Mouse (Mus musculus): Measurements from ENCODE around the gene Emc10. TPM values are rescaled to one million over a fixed set of nuclear protein-coding genes. Genes with fewer than 3 reads are reported as not detected.

Gene Emc10
- polyA plus RNA-seq, 2 experiments: 151 to 182 TPM

- Histone ChIP-seq H3K4me2 (replicated peaks; ENCODE audit: low read depth, low read length, severe bottlenecking) (no peak overlapping the region), H3K4me3 (replicated peaks; ENCODE audit: low read length) (no peak overlapping the region), H3K27me3 (ENCODE audit: control insufficient read depth, insufficient read depth, low read length) (peaks cover 28% of the 10 kb centered on the region), H3K27ac (replicated peaks; ENCODE audit: low read depth, low read length) (no peak overlapping the region), H3K36me3 (ENCODE audit: control insufficient read depth, insufficient read depth, low read length) (peaks cover 24% of the 10 kb centered on the region), H3K9me3 (ENCODE audit: control insufficient read depth, low read length) (no peaks in the 10 kb centered on the region), H3K4me1 (ENCODE audit: control insufficient read depth, insufficient read depth, low read length) (peaks cover 7% of the 10 kb centered on the region), H3K9ac (ENCODE audit: low read depth, low read length, severe bottlenecking) (no peak overlapping the region)
- DNase-seq (ENCODE audit: low spot score) (no peak), ATAC-seq (ENCODE audit: low FRiP score, low read depth) (no peak)
- TF ChIP-seq POLR2A (IDR thresholded peaks at IDR 0.05; ENCODE audit: borderline replicate concordance, extremely low read depth, insufficient read depth, insufficient read length): no peak
- 73% methylated on average over 5 of the region's 5 CpGs for WGBS
Observed at GRCm38 (mm10) chr7:44529518-44529917, 33.2 kb upstream of the Emc10 start.

GRCm38 (mm10) chr7:44527483-44528398 lies 31.4 kb upstream of the Emc10 start:
- Histone ChIP-seq H3K9ac (ENCODE audit: low read depth, low read length, severe bottlenecking) (peak overlapping the region; percentile 47), H3K27ac (replicated peaks; ENCODE audit: low read depth, low read length) (no peak overlapping the region), H3K36me3 (ENCODE audit: control insufficient read depth, insufficient read depth, low read length) (peaks cover 6% of the 10 kb centered on the region), H3K4me3 (replicated peaks; ENCODE audit: low read length) (peak overlapping the region; percentile 39), H3K9me3 (ENCODE audit: control insufficient read depth, low read length) (no peaks in the 10 kb centered on the region), H3K4me1 (ENCODE audit: control insufficient read depth, insufficient read depth, low read length) (peaks cover 7% of the 10 kb centered on the region), H3K27me3 (ENCODE audit: control insufficient read depth, insufficient read depth, low read length) (peaks cover 45% of the 10 kb centered on the region), H3K4me2 (replicated peaks; ENCODE audit: low read depth, low read length, severe bottlenecking) (peak overlapping the region; percentile 89)
- ATAC-seq (ENCODE audit: low FRiP score, low read depth) (peak; percentile 51; the same call in 1 of the 2 replicates), DNase-seq (ENCODE audit: low spot score) (peak; percentile 71)
- no peak for TF ChIP-seq POLR2A (IDR thresholded peaks at IDR 0.05; ENCODE audit: borderline replicate concordance, extremely low read depth, insufficient read depth, insufficient read length)
- 5% methylated on average over 39 of the region's 40 CpGs for WGBS

GRCm38 (mm10) chr7:44526414-44527154 lies 30.3 kb upstream of the Emc10 start:
- Histone ChIP-seq H3K4me1 (ENCODE audit: control insufficient read depth, insufficient read depth, low read length) (peaks cover 7% of the 10 kb centered on the region), H3K27ac (replicated peaks; ENCODE audit: low read depth, low read length) (no peak overlapping the region), H3K9me3 (ENCODE audit: control insufficient read depth, low read length) (no peaks in the 10 kb centered on the region), H3K36me3 (ENCODE audit: control insufficient read depth, insufficient read depth, low read length) (no peaks in the 10 kb centered on the region), H3K27me3 (ENCODE audit: control insufficient read depth, insufficient read depth, low read length) (peaks cover 55% of the 10 kb centered on the region), H3K9ac (ENCODE audit: low read depth, low read length, severe bottlenecking) (no peak overlapping the region), H3K4me2 (replicated peaks; ENCODE audit: low read depth, low read length, severe bottlenecking) (no peak overlapping the region), H3K4me3 (replicated peaks; ENCODE audit: low read length) (no peak overlapping the region)
- no peak for ATAC-seq (ENCODE audit: low FRiP score, low read depth)
- DNase-seq (ENCODE audit: low spot score): no peak
- TF ChIP-seq POLR2A (IDR thresholded peaks at IDR 0.05; ENCODE audit: borderline replicate concordance, extremely low read depth, insufficient read depth, insufficient read length): no peak
- WGBS: 86% methylated on average over 14 of the region's 14 CpGs

GRCm38 (mm10) chr7:44525126-44525832 lies 28.9 kb upstream of the Emc10 start:
- no peak overlapping the region for H3K4me3 ChIP-seq (replicated peaks; ENCODE audit: low read length)
- 12% methylated on average over 21 of the region's 22 CpGs for WGBS
- no peak overlapping the region for H3K4me2 ChIP-seq (replicated peaks; ENCODE audit: low read depth, low read length, severe bottlenecking)
- no peak for TF ChIP-seq POLR2A (IDR thresholded peaks at IDR 0.05; ENCODE audit: borderline replicate concordance, extremely low read depth, insufficient read depth, insufficient read length)
- no peaks in the 10 kb centered on the region for H3K9me3 ChIP-seq (ENCODE audit: control insufficient read depth, low read length)
- H3K27me3 ChIP-seq (ENCODE audit: control insufficient read depth, insufficient read depth, low read length): peaks cover 65% of the 10 kb centered on the region
- no peak overlapping the region for H3K9ac ChIP-seq (ENCODE audit: low read depth, low read length, severe bottlenecking)
- H3K4me1 ChIP-seq (ENCODE audit: control insufficient read depth, insufficient read depth, low read length): peaks cover 7% of the 10 kb centered on the region
- H3K27ac ChIP-seq (replicated peaks; ENCODE audit: low read depth, low read length): no peak overlapping the region
- DNase-seq (ENCODE audit: low spot score) (no peak), ATAC-seq (ENCODE audit: low FRiP score, low read depth) (no peak)
- H3K36me3 ChIP-seq (ENCODE audit: control insufficient read depth, insufficient read depth, low read length): no peaks in the 10 kb centered on the region

GRCm38 (mm10) chr7:44524502-44524901 lies 28.2 kb upstream of the Emc10 start, which contains the start of gene Mybpc2:
Mybpc2 (minus strand) TSS chr7:44524656.
- Histone ChIP-seq H3K4me3 (replicated peaks; ENCODE audit: low read length) (no peak within 1 kb of the TSS), H3K4me2 (replicated peaks; ENCODE audit: low read depth, low read length, severe bottlenecking) (no peak within 1 kb of the TSS)
- 20% methylated on average over 12 of the region's 12 CpGs for WGBS

More at GRCm38 (mm10) chr7:44524502-44524901, 28.2 kb upstream of the Emc10 start, which contains the start of gene Mybpc2:
- H3K9ac ChIP-seq (ENCODE audit: low read depth, low read length, severe bottlenecking): no peak within 1 kb of the TSS
- peaks cover 62% of the 10 kb centered on the region for H3K27me3 ChIP-seq (ENCODE audit: control insufficient read depth, insufficient read depth, low read length)
- H3K4me1 ChIP-seq (ENCODE audit: control insufficient read depth, insufficient read depth, low read length): peaks cover 7% of the 10 kb centered on the region
- H3K27ac ChIP-seq (replicated peaks; ENCODE audit: low read depth, low read length): no peak within 1 kb of the TSS
- ATAC-seq (ENCODE audit: low FRiP score, low read depth) (no peak), DNase-seq (ENCODE audit: low spot score) (no peak)
- no peaks in the 10 kb centered on the region for H3K36me3 ChIP-seq (ENCODE audit: control insufficient read depth, insufficient read depth, low read length)
- no peak for TF ChIP-seq POLR2A (IDR thresholded peaks at IDR 0.05; ENCODE audit: borderline replicate concordance, extremely low read depth, insufficient read depth, insufficient read length)
- H3K9me3 ChIP-seq (ENCODE audit: control insufficient read depth, low read length): no peaks in the 10 kb centered on the region
